Mouse (Mus musculus): Measurements from ENCODE around the gene Rapgef1.
"Not testable (repeated sequence)": the region's sequence is repeated elsewhere in the genome, so short reads cannot be mapped to it uniquely, and the experiment has no call there.

The Rapgef1 gene

GRCm38 (mm10) chr2:29623247-29624090 is 3.9 kb downstream of the Rapgef1 start:
- DNase-seq (ENCODE audit: low spot score), result no peak

GRCm38 (mm10) chr2:29624091-29624608 is 4.6 kb downstream of the Rapgef1 start:
- DNase-seq (ENCODE audit: low spot score), result no peak

DNA sequence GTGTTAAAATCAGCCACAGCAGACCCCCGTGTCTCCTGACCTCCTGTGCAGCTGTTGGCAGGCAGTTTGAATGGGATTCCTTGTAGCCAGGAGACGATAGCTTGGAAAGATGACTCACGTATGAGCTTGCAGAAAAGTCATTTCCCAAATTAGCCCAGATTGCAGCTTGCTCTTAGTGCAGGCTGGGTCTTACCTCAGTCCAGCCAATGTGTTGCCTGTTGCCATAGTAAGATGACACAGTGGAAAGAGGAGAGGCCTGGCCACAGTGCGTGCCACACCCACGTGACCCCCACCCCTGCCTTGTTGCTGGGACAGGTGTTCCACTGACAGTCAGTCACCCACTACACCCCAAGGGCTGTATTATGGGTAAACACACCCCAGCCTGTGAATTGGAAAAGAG is 5.2 kb downstream of the Rapgef1 start:
- DNase-seq (ENCODE audit: low spot score), result no peak

DNA sequence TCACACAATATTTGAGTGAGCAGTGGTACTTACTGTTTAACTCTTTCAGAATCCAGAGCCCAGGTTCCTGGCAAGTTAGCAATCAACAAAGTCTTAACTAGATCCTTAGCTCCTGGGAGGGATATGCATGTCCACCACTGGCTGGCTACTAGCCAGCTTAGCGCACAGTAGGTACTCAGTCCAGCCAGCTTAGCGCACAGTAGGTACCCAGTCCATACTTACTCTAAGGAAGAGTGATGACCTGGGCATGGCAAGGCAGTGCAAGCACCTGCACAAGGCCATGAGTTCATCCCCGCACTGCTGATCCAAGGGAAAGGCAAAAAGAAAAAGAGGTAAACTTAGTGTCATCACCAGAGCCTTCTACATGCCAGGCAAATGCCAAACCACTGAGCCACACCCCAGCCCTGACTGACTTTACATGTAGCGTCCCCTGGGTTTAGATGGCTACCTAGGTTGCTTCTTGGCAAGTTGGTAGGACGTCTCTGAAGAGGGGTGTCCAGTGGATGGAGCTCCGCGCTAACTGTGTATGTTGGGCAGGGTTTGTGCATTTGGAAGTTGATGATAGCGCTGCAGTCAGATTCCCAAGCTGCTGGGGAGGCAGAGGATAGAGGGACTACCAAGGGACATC is 6.2 kb downstream of the Rapgef1 start:
- no peak for DNase-seq (ENCODE audit: low spot score)

DNA sequence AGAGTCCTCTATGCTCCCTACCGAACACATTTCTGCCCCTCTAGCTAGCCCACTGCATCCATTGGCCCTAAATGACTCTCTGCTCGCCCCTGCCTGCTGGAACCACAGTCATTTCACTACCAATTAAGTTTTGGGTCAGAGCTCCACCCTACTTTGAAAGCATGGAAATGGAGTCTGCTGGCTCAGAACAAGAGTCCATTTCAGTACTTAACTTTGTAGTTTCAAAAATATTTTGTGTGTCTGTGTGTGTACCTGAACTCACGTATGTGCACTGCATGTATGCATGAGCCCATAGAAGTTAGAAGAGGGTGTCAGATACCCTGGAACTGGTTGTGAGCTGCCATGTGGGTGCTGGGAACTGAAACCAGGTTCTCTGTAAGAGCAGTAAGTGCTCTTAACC is 7.8 kb downstream of the Rapgef1 start:
- no peak for DNase-seq (ENCODE audit: low spot score)

GRCm38 (mm10) chr2:29628186-29628585 is 8.7 kb downstream of the Rapgef1 start:
- no peak for DNase-seq (ENCODE audit: low spot score)

DNA sequence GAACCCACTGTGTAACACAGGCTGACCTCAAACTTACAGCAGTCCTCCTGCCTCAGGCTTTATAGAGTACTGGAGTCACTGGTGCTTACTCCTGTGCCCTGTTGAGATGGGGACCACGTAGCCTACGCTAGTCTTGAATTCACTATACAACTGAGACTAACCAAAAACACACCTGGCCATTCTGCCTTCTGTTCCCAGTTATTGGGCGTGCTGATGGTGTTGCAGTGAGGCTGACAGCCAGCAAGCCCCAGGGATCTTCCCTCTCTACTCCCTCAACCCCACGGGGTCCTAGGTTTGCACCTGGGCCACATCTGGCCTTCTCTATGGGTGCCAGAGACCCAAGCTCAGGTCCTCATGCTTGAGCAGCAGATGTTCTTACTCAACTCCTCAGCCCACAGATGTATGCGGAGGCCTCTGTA is 9.3 kb downstream of the Rapgef1 start:
- no peak for DNase-seq (ENCODE audit: low spot score)

- no peak for DNase-seq (ENCODE audit: low spot score)
These were observed 9.8 kb downstream of the Rapgef1 start for GRCm38 (mm10) chr2:29629311-29629710.

DNA sequence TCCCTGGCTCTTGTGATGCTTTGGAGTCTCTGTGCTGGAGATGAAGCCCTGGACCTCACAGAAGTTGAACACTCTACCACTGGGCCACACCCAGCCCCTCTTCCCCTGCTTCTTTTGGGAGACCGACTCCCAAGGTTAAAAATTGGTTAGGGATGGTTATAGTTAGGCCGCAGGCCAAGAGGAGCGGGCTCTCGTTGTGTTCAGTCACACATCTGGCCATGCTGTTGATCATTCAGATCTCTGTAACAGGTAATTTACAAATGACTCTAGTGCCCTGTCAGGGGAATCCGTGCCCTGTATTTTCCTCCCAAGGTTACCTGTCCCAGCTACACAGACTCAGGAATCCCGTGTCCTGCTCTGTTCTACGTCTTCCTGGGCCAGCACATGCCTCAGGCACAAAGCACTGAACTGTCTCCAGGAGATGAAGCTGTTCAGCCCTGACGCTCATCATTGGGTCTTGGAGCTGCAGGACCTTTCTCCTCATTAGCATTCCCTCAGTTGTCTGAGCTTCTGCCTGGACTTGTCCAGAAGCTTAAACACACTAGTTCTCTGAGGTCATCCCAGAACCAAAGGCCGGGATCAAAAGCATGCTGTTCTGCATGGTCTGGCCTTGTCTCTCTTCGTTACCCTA is 10.7 kb downstream of the Rapgef1 start:
- DNase-seq (ENCODE audit: low spot score), result no peak

- no peak for DNase-seq (ENCODE audit: low spot score)
These were observed 11.5 kb downstream of the Rapgef1 start for GRCm38 (mm10) chr2:29631020-29631419.

DNA sequence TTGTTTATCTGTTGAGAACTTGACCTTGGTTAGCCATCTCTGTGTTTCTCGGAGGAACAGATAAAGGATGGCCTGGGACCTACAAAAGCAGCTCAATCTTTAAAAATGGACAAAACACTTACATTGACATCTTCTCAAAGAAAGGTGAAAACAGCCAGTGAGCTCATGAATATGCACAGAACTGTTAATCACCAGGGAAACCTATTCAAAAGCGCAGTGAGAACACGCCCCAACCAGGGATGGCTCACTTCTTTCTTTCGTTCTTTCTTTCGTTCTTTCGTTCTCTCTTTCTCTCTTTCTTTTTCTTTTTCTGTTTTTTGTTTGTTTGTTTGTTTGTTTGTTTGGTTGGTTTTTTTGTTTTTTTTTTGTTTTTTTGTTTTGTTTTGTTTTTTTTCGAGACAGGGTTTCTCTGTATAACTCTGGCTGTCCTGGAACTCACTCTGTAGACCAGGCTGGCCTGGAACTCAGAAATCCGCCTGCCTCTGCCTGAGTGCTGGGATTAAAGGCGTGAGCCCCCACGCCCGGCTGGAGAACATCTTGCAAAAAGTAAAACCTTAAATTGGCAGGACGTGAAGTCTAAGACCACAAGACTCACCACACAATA is 12.1 kb downstream of the Rapgef1 start:
- not testable (repeated sequence) for DNase-seq (ENCODE audit: low spot score)

GRCm38 (mm10) chr2:29632168-29632662 is 12.7 kb downstream of the Rapgef1 start:
- no peak for DNase-seq (ENCODE audit: low spot score)

GRCm38 (mm10) chr2:29633101-29633554 is 13.6 kb downstream of the Rapgef1 start:
- no peak for DNase-seq (ENCODE audit: low spot score)

GRCm38 (mm10) chr2:29633782-29634181 is 14.3 kb downstream of the Rapgef1 start:
- no peak for DNase-seq (ENCODE audit: low spot score)

DNA sequence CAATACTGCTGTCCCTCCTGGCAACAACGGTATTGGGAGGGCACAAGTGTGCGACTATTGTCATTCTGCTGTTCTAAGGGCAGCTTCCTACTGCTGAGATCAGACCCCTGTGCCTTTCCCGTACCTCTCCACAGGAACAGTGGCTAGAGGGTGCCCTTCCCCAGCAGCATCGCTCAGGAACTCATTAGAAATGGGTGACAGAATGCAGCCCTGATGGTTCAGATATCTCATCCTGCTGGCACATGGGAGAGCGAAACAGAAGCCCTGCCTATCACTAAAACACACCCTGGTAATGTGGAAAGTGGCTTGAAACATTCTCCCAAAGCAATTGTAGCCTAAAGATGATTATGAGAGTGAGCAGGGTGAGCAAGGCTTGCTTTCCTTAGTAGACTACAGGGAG is 15.0 kb downstream of the Rapgef1 start:
- no peak for DNase-seq (ENCODE audit: low spot score)

DNA sequence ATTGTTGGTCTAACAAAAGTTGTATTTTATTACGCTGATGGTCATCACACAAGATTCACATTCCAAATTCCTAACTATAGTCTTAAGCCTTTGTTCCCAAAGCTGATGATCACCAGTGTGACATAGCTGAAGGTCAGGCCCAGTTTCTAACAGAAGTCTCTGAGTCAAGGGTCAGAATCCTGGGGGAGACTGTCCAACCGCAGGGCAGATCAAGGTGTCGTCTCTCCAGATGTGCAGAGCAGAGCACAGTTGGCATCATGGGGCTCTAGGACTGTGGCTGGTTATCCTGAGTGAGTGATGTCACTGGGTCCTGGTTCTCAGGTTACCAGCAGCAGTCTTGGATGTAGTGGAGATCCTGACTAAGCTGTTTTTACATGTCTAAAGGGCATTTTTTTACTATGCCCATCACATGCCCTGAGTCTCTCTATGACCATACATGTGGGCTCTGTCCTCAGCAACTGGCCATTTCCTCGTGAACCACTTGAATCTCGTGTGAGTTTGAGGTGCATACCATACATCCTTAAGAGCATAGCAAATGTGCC is 16.5 kb downstream of the Rapgef1 start:
- no peak for DNase-seq (ENCODE audit: low spot score)

DNA sequence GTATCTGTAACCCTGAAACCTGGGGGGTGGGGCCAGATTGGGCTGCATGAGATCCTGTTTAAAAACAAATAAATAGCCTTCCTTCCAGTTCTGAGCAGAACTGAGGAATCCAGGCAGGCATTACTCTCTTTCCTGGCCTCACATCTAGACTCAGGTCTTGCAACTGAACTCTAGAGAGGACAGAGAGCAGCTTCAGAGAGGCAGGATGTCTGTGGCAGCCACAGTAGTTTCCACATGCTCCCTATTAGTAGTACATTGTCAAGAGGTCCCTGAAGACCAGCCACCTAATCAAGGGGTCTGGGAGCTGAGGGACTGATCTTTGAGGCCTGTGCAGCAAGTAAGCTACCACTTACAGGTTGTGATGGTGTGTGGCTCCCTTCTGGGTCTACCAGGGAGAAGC is 18.0 kb downstream of the Rapgef1 start:
- no peak for DNase-seq (ENCODE audit: low spot score)

- DNase-seq (ENCODE audit: low spot score), result no peak
These were observed 19.9 kb downstream of the Rapgef1 start for GRCm38 (mm10) chr2:29639377-29639776.

DNA sequence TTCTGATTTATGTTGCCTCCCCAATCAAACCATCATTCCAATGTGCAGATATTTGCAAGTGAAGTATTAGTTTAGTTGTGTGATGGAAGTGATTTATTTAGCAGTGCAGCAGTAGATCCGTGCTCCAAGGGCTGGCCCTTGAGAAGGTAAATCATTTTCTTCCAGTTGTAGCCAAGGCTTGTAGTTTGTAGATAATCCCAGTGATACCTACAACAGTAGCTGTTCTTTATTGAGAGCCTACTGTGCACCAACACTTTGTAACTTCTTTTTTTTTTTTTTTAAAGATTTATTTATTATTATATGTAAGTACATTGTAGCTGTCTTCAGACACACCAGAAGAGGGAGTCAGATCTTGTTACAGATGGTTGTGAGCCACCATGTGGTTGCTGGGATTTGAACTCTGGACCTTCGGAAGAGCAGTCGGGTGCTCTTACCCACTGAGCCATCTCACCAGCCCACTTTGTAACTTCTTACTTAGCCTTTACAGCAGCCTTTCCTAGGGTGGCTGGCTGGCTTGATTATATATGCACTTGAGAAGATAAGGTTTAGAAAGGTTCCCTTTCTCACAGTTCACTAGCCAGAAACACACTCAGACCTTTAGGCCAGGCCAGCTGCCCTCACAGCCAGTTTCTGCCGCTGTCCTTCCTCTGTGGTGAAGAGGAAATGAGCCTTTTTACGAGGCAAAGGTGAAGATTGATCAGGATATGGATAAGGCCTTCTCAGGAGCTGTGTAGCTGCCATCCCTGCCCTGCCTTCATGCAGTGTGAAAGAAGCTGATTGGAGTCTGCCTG is 20.6 kb downstream of the Rapgef1 start:
- no peak for DNase-seq (ENCODE audit: low spot score)

- DNase-seq (ENCODE audit: low spot score), result no peak
These were observed 22.2 kb downstream of the Rapgef1 start for GRCm38 (mm10) chr2:29641707-29642106.

DNA sequence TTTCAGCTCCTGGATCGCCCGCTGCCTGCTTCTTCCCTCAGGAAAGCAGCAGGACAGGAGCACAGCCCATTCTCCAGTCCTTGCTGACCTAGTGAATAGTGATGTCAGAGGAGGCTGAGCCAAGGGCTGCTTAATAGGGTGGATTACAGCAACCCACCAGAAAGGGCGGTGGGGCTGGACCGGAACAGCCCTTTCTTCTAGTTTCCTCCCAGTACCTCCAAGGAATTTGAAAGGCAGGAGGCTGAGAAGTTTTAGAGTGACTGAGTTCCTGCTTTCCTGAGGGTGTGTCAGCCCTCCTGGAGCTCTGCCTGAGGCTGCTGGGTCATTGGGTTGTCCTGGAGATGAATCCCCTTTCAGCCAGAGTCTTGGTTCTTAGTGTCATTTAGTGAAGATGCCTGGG is 23.9 kb downstream of the Rapgef1 start:
- DNase-seq (ENCODE audit: low spot score), result no peak
